Mouse (Mus musculus): ENCODE data around the gene Ulk1. TPM values are rescaled to one million over a fixed set of nuclear protein-coding genes. Genes with fewer than 3 reads are reported as not detected.
"Not testable (repeated sequence)": the region's sequence is repeated elsewhere in the genome, so short reads cannot be mapped to it uniquely, and the experiment has no call there.

Ulk1 gene
- polyA plus RNA-seq, 1 experiment = 23.9 TPM

- Histone ChIP-seq H3K27me3 (ENCODE audit: control insufficient read depth, insufficient read depth, insufficient read length) (no peaks in the 10 kb centered on the region), H3ac (ENCODE audit: control insufficient read depth, insufficient read length) (no peak overlapping the region), H3K79me2 (ENCODE audit: control insufficient read depth, insufficient read depth) (peaks cover 23% of the 10 kb centered on the region), H3K36me3 (ENCODE audit: control insufficient read depth, insufficient read depth) (peaks cover 14% of the 10 kb centered on the region), H3K4me2 (ENCODE audit: low read depth) (no peak overlapping the region), H3K4me3 (no peak overlapping the region)
- no peak for TF ChIP-seq USF1 (IDR thresholded peaks at IDR 0.05; ENCODE audit: low read depth)
- TF ChIP-seq TCF3 (IDR thresholded peaks at IDR 0.05; ENCODE audit: insufficient read length, low read depth) = no peak
- no peak for TF ChIP-seq POLR2A (IDR thresholded peaks at IDR 0.05; ENCODE audit: insufficient read length, low read depth)
- TF ChIP-seq MYOD1 (IDR thresholded peaks at IDR 0.05; ENCODE audit: control insufficient read depth in 1 of 3, insufficient read length in 2 of 3, low read depth in 2 of 3) = peak in 1 of 3 experiments; percentile 1
- TF ChIP-seq CEBPB (IDR thresholded peaks at IDR 0.05; ENCODE audit: insufficient read depth, poor library complexity, severe bottlenecking) = no peak
Measured at GRCm38 (mm10) chr5:110778263-110778662, 31.6 kb downstream of the Ulk1 start.

- H3K4me2 ChIP-seq (ENCODE audit: low read depth) = no peak overlapping the region
- TF ChIP-seq TCF3 (IDR thresholded peaks at IDR 0.05; ENCODE audit: insufficient read length, low read depth) (no peak), REST (IDR thresholded peaks at IDR 0.05; ENCODE audit: insufficient read depth, insufficient read length) (no peak), CEBPB (IDR thresholded peaks at IDR 0.05; ENCODE audit: insufficient read depth, poor library complexity, severe bottlenecking) (no peak), MAX (IDR thresholded peaks at IDR 0.05; ENCODE audit: low read depth) (no peak), POLR2A (IDR thresholded peaks at IDR 0.05; ENCODE audit: insufficient read length, low read depth) (no peak), USF1 (IDR thresholded peaks at IDR 0.05; ENCODE audit: low read depth) (no peak), E2F4 (IDR thresholded peaks at IDR 0.05; ENCODE audit: insufficient read depth) (no peak), MYOG (IDR thresholded peaks at IDR 0.05; ENCODE audit: control insufficient read depth in 1 of 3, insufficient read depth in 1 of 3, insufficient read length in 2 of 3, low read depth in 2 of 3) (no peak), SRF (IDR thresholded peaks at IDR 0.05; ENCODE audit: control insufficient read depth, insufficient read length, low read depth) (no peak), POLR2AphosphoS2 (IDR thresholded peaks at IDR 0.05; ENCODE audit: insufficient read length, low read depth) (no peak), MYOD1 (IDR thresholded peaks at IDR 0.05; ENCODE audit: control insufficient read depth in 1 of 3, insufficient read length in 2 of 3, low read depth in 2 of 3) (no peak), TCF12 (IDR thresholded peaks at IDR 0.05; ENCODE audit: insufficient read depth, poor library complexity, severe bottlenecking) (no peak)
Measured at GRCm38 (mm10) chr5:110776141-110776540, 33.8 kb downstream of the Ulk1 start.

GRCm38 (mm10) chr5:110774511-110774910, 35.4 kb downstream of the Ulk1 start:
- Histone ChIP-seq H3K4me2 (ENCODE audit: low read depth) (no peak overlapping the region), H3K36me3 (ENCODE audit: control insufficient read depth, insufficient read depth) (peaks cover 15% of the 10 kb centered on the region), H3K27me3 (ENCODE audit: control insufficient read depth, insufficient read depth, insufficient read length) (no peaks in the 10 kb centered on the region), H3ac (ENCODE audit: control insufficient read depth, insufficient read length) (no peak overlapping the region), H3K79me2 (ENCODE audit: control insufficient read depth, insufficient read depth) (peaks cover 23% of the 10 kb centered on the region), H3K4me3 (no peak overlapping the region)
- TF ChIP-seq USF1 (IDR thresholded peaks at IDR 0.05; ENCODE audit: low read depth) (no peak), MYOD1 (IDR thresholded peaks at IDR 0.05; ENCODE audit: control insufficient read depth in 1 of 3, insufficient read length in 2 of 3, low read depth in 2 of 3) (no peak), MAX (IDR thresholded peaks at IDR 0.05; ENCODE audit: low read depth) (no peak), POLR2AphosphoS2 (IDR thresholded peaks at IDR 0.05; ENCODE audit: insufficient read length, low read depth) (no peak), E2F4 (IDR thresholded peaks at IDR 0.05; ENCODE audit: insufficient read depth) (no peak), SRF (IDR thresholded peaks at IDR 0.05; ENCODE audit: control insufficient read depth, insufficient read length, low read depth) (no peak), TCF3 (IDR thresholded peaks at IDR 0.05; ENCODE audit: insufficient read length, low read depth) (no peak)

More at GRCm38 (mm10) chr5:110776141-110776540, 33.8 kb downstream of the Ulk1 start:
- H3K4me3 ChIP-seq = no peak overlapping the region
- H3K79me2 ChIP-seq (ENCODE audit: control insufficient read depth, insufficient read depth) = peaks cover 23% of the 10 kb centered on the region
- no peak overlapping the region for H3ac ChIP-seq (ENCODE audit: control insufficient read depth, insufficient read length)
- H3K27me3 ChIP-seq (ENCODE audit: control insufficient read depth, insufficient read depth, insufficient read length) = no peaks in the 10 kb centered on the region
- peaks cover 15% of the 10 kb centered on the region for H3K36me3 ChIP-seq (ENCODE audit: control insufficient read depth, insufficient read depth)

- Histone ChIP-seq H3K79me2 (ENCODE audit: control insufficient read depth, insufficient read depth) (peaks cover 23% of the 10 kb centered on the region), H3K36me3 (ENCODE audit: control insufficient read depth, insufficient read depth) (peaks cover 15% of the 10 kb centered on the region)
- H3K4me2 ChIP-seq (ENCODE audit: low read depth); H3K4me3 ChIP-seq; H3K27me3 ChIP-seq (ENCODE audit: control insufficient read depth, insufficient read depth, insufficient read length); H3ac ChIP-seq (ENCODE audit: control insufficient read depth, insufficient read length): not testable (repeated sequence)
Measured at GRCm38 (mm10) chr5:110772945-110773344, 37.0 kb downstream of the Ulk1 start.

- Histone ChIP-seq H3K4me2 (ENCODE audit: low read depth) (peak within 1 kb of the TSS; percentile 94), H3K4me3 (peak within 1 kb of the TSS; percentile 69), H3K79me2 (ENCODE audit: control insufficient read depth, insufficient read depth) (peaks cover 44% of the 10 kb centered on the region), H3K27me3 (ENCODE audit: control insufficient read depth, insufficient read depth, insufficient read length) (no peaks in the 10 kb centered on the region), H3ac (ENCODE audit: control insufficient read depth, insufficient read length) (peak within 1 kb of the TSS; percentile 100), H3K36me3 (ENCODE audit: control insufficient read depth, insufficient read depth) (peaks cover 7% of the 10 kb centered on the region)
- TF ChIP-seq MYOD1 (IDR thresholded peaks at IDR 0.05; ENCODE audit: control insufficient read depth in 1 of 3, insufficient read length in 2 of 3, low read depth in 2 of 3) (peak in 2 of 3 experiments; percentile 1 to 63), MYOG (IDR thresholded peaks at IDR 0.05; ENCODE audit: control insufficient read depth in 1 of 3, insufficient read depth in 1 of 3, insufficient read length in 2 of 3, low read depth in 2 of 3) (peak in 2 of 3 experiments; percentile 30 to 60), CEBPB (IDR thresholded peaks at IDR 0.05; ENCODE audit: insufficient read depth, poor library complexity, severe bottlenecking) (0 out of 2 replicates have a peak, but pooled peaks have one; percentile 38), MAX (IDR thresholded peaks at IDR 0.05; ENCODE audit: low read depth) (no peak), POLR2A (IDR thresholded peaks at IDR 0.05; ENCODE audit: insufficient read length, low read depth) (peak; percentile 84), TCF12 (IDR thresholded peaks at IDR 0.05; ENCODE audit: insufficient read depth, poor library complexity, severe bottlenecking) (no peak), SRF (IDR thresholded peaks at IDR 0.05; ENCODE audit: control insufficient read depth, insufficient read length, low read depth) (peak; percentile 36), POLR2AphosphoS2 (IDR thresholded peaks at IDR 0.05; ENCODE audit: insufficient read length, low read depth) (peak; percentile 78), E2F4 (IDR thresholded peaks at IDR 0.05; ENCODE audit: insufficient read depth) (no peak), USF1 (IDR thresholded peaks at IDR 0.05; ENCODE audit: low read depth) (no peak), REST (IDR thresholded peaks at IDR 0.05; ENCODE audit: insufficient read depth, insufficient read length) (no peak)
Measured at GRCm38 (mm10) chr5:110770448-110771158, 39.3 kb downstream of the Ulk1 start, which contains the start of gene Ep400. TSS of gene Ep400 (minus strand) at chr5:110770717.

Data from myocyte (in vitro differentiated cells).